Mouse (Mus musculus) neural tube, embryonic 14.5 days (tissue): ENCODE results near the gene Gm9747. TPM values are rescaled to one million over a fixed set of nuclear protein-coding genes. Genes with fewer than 3 reads are reported as not detected.

Source experiments
- ATAC-seq: fragments of 200-750 bp; cut with Nextera tagmentation; 2 replicates; pipeline ENCODE4 v1.8.0; 2017; ENCODE audit warnings: low read depth, mild to moderate bottlenecking, moderate TSS enrichment, moderate library complexity
- H3K27ac ChIP-seq: fragments of 300-500 bp; sonication (generic); 2 replicates; pipeline ENCODE4 v1.5.1; 2014; ENCODE audit warnings: low read depth, mild to moderate bottlenecking, control low read depth, low read length, moderate library complexity, mixed read lengths
- H3K27me3 ChIP-seq: fragments of 300-500 bp; sonication (generic); 2 replicates; pipeline ENCODE4 v1.6.1; 2014; ENCODE audit warnings: low read length; ENCODE audit not compliant: control insufficient read depth, insufficient read depth
- H3K36me3 ChIP-seq: fragments of 300-500 bp; sonication (generic); 2 replicates; pipeline ENCODE4 v1.6.1; 2014; ENCODE audit warnings: low read length, mixed read lengths; ENCODE audit not compliant: control insufficient read depth, insufficient read depth
- H3K4me1 ChIP-seq: fragments of 300-500 bp; sonication (generic); 2 replicates; pipeline ENCODE4 v1.6.1; 2014; ENCODE audit warnings: low read length; ENCODE audit not compliant: control insufficient read depth, insufficient read depth
- H3K4me2 ChIP-seq: fragments of 300-500 bp; sonication (generic); 2 replicates; pipeline ENCODE4 v1.6.1; 2014; ENCODE audit warnings: mild to moderate bottlenecking, low read depth, low read length, control low read depth
- H3K4me3 ChIP-seq: fragments of 300-500 bp; sonication (generic); 2 replicates; pipeline ENCODE4 v1.5.1; 2014; ENCODE audit warnings: low read depth, low read length, control low read depth, mixed read lengths
- H3K9ac ChIP-seq: fragments of 300-500 bp; sonication (generic); replicated peaks from 2 replicates; pipeline ENCODE4 v1.6.1; 2014; ENCODE audit warnings: low read depth, mild to moderate bottlenecking, control low read depth, low read length, mixed read lengths
- H3K9me3 ChIP-seq: fragments of 300-500 bp; sonication (generic); 2 replicates; pipeline ENCODE4 v1.6.1; 2016; ENCODE audit warnings: low read length; ENCODE audit not compliant: control insufficient read depth
- WGBS: fragments of 180-500 bp; shearing (Covaris S2); extraction: QIAGEN DNeasy Blood & Tissue Kit; methylation state at CpG from one replicate; pipeline ENCODE4 v1.1.7; 2014; 5-methylcytosine and 5-hydroxymethylcytosine counted together
- polyA plus RNA-seq: library from polyadenylated mRNA; unstranded; fragments of >200 nt; fragmentation: Nextera tagmentation; extraction: Ambion mirVana; gene quantifications from 2 replicates; pipeline ENCODE4 v1.2.1, GENCODE M21; 2014

Gm9747 gene
- polyA plus RNA-seq, result 33.9 and 35.4 TPM in 2 replicates

DNA sequence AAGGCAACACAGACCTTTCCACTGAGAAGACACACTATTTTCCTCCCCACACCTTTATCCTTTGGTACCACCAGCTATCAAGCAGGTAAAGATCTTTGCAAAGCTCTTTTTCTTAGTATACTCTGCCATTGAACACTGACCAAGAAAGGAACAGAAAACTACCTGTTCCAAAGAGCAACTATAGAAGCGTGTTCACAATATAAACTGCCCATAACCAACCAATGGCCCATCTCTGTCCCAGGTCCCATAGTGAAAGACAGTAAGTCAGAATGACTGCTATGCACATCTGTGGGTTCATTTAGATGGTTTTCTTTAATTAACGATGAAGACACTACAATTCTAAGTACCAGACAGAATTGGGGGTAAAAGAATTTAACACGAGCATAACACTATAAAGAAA lies at the start of gene Gm9747:
Gm9747 (plus strand) TSS at position 301 of the 400 bp plus-strand sequence.
- H3K4me3 ChIP-seq, result no peak within 1 kb of the TSS

DNA sequence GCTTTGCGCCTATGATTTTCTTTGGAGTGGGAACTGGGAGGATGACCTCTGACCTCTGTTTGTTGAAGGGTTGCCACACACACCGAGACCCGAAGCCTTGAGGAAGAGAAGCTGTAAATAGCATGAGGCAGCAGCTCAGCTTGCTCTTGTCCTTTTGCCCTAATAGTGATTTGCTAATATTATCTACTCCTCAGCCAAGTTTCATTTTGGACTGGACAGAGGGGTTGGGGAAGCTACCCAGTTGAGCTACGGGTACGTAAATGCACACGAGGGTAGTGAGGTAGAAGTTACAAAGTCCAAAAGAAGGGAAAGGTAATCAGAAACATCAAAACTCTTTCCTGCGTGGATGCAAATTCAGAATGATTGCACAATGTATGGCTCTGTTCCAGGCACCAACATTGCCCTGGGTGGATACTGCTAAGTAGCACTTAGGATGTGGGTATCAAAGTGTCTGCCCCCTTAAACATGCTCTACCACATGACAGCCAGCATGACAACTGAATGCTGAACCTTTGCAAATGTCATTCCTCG lies 48.9 kb upstream of the Gm9747 start:
- Histone ChIP-seq H3K4me3 (no peak overlapping the region), H3K27ac (no peak overlapping the region), H3K4me2 (no peak overlapping the region), H3K27me3 (no peaks in the 10 kb centered on the region), H3K36me3 (no peaks in the 10 kb centered on the region), H3K9ac (no peak overlapping the region), H3K4me1 (no peaks in the 10 kb centered on the region), H3K9me3 (no peaks in the 10 kb centered on the region)
- whole genome bisulfite sequencing, result 84% methylated on average over 8 of the region's 8 CpGs
- no peak for ATAC-seq

More for the DNA sequence above, at the start of gene Gm9747:
- Histone ChIP-seq H3K9me3 (no peaks in the 10 kb centered on the region), H3K9ac (no peak within 1 kb of the TSS), H3K4me2 (no peak within 1 kb of the TSS), H3K27ac (no peak within 1 kb of the TSS), H3K27me3 (no peaks in the 10 kb centered on the region), H3K36me3 (no peaks in the 10 kb centered on the region), H3K4me1 (no peaks in the 10 kb centered on the region)
- no peak for ATAC-seq
- 96% methylated on average over 3 of the region's 3 CpGs for WGBS

DNA sequence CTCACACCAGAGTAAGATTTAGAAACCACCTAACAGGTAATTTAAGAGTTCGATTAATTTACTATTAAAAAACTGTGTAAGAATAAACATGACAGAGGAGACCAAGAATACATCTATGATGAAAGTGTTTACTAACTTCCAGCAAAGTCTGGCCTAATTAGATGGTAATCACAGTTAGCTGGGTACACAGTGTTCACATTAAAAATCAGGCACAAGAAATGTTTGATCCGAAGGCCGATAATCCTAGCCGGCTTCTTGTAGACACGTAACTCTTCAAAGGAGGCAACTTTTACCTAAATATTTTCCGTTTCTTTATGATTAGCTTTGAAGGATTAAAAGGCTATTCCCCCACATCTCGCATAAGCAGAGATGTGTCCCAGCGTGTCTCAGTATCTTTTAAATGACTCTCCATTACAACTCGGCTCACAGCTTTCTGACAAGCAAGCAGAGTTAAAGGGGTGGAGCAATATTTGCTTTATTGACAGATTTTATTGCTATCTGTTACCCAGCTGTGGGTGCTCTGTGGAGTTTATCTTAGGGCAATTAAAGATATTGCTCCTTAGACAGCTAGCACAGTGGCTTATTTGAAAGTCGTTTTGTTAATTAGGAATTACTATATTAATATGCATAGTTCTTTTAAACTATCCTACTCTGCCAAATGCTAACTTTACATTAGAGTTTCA lies 44.2 kb upstream of the Gm9747 start:
- no peak overlapping the region for H3K4me3 ChIP-seq
- whole genome bisulfite sequencing, result 68% methylated on average over 10 of the region's 10 CpGs

DNA sequence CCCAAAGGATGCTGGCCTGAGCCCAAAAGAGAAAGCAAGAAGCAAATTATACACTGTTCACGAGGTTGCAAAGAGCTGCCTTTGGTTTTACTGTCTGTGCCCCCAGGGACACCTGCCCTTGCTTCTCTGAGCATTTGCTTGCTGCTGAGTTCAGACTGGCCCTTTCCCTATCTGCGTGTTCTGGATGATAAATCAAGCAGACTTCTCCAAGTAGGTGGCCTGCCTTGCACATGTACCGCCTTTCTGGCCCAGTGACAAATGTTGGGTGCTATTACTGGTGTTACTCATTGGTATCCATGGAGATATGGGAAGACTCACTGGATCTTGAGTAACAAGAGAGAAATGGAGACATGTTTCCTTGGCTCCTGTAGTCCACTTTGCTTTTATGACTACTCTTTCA lies 43.4 kb upstream of the Gm9747 start:
- Histone ChIP-seq H3K4me3 (no peak overlapping the region), H3K27ac (no peak overlapping the region), H3K9me3 (no peaks in the 10 kb centered on the region), H3K4me2 (no peak overlapping the region), H3K9ac (no peak overlapping the region), H3K27me3 (0 out of 2 replicates have a peak, but pooled peaks cover 6% of the 10 kb centered on the region), H3K36me3 (no peaks in the 10 kb centered on the region), H3K4me1 (no peaks in the 10 kb centered on the region)
- 15% methylated on average over 3 of the region's 3 CpGs for WGBS
- peak; percentile 87 for ATAC-seq

More for the DNA sequence above, 44.2 kb upstream of the Gm9747 start:
- Histone ChIP-seq H3K4me2 (no peak overlapping the region), H3K27ac (no peak overlapping the region), H3K9ac (no peak overlapping the region), H3K36me3 (no peaks in the 10 kb centered on the region), H3K4me1 (no peaks in the 10 kb centered on the region), H3K27me3 (0 out of 2 replicates have a peak, but pooled peaks cover 6% of the 10 kb centered on the region), H3K9me3 (no peaks in the 10 kb centered on the region)
- peak; percentile 35; the same call in 1 of the 2 replicates for ATAC-seq

DNA sequence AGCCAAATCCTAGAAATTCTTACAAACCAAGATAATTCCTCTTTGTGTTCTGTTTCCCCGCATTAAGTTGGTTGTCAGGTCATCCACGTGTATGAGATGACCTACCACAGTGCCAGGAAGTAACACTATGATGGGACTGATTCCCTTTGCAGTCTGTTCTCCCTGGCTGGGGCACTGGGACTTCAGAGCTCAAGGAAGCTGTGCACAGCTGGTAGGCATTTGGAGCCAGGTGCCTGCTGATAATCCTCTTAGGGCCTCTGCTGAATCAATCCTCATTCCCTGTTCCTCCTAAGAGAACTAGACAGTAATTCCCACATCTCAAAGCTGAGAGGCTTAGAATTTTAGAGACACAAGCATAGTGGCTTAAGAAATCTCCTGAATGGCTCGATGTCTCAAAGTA lies 41.3 kb upstream of the Gm9747 start:
- Histone ChIP-seq H3K4me2 (no peak overlapping the region), H3K4me3 (no peak overlapping the region), H3K4me1 (no peaks in the 10 kb centered on the region), H3K27me3 (0 out of 2 replicates have a peak, but pooled peaks cover 6% of the 10 kb centered on the region), H3K9me3 (no peaks in the 10 kb centered on the region), H3K9ac (no peak overlapping the region), H3K36me3 (no peaks in the 10 kb centered on the region), H3K27ac (no peak overlapping the region)
- 66% methylated on average over 3 of the region's 3 CpGs for WGBS
- ATAC-seq, result no peak

DNA sequence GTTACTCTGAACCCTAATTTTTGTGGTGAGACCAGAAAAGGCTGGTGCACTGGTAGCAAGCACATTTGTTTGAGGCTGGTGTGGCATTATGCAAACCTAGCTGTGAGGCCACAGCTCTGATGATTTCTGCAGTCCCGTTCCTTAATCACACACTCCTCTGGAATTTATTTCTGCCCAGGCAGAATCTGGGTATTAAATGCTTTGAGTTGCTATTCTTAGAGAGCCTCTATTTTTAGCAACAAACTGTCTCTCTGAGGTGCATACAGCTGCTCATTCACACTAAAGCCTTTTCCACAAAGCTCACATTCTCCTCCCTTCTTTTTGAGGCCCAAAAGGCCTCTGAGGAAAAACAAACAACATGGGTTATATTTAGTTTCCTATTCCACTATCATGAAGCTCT lies 33.0 kb upstream of the Gm9747 start:
- H3K4me2 ChIP-seq, result no peak overlapping the region
- WGBS, result 22% methylated on average over 1 of the region's 1 CpGs
- H3K36me3 ChIP-seq, result no peaks in the 10 kb centered on the region
- no peaks in the 10 kb centered on the region for H3K27me3 ChIP-seq
- H3K27ac ChIP-seq, result no peak overlapping the region
- no peak overlapping the region for H3K9ac ChIP-seq
- no peaks in the 10 kb centered on the region for H3K4me1 ChIP-seq
- H3K9me3 ChIP-seq, result no peaks in the 10 kb centered on the region
- ATAC-seq, result no peak
- no peak overlapping the region for H3K4me3 ChIP-seq

DNA sequence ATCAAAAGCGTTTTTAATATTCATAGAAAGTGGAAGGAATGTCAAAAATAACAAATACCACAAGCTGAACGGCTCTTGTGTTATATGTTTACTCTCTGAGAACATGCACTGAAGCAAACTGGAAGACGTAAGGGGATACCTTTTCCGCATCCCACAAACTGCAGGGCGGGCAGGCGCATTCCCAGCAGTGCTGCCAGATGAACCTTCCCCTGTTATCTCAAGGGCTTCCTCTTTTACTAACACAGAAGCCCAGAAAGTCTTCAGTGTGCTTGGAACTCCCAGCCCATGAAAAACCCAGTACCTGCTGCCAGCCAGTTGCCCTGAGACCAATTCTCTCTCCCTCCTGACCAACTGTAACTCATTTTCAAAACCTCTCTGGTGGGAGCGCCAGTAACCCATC lies 32.3 kb upstream of the Gm9747 start:
- ATAC-seq, result no peak
- no peak overlapping the region for H3K4me3 ChIP-seq
- no peak overlapping the region for H3K27ac ChIP-seq
- H3K4me1 ChIP-seq, result no peaks in the 10 kb centered on the region
- no peak overlapping the region for H3K9ac ChIP-seq
- WGBS, result 86% methylated on average over 7 of the region's 7 CpGs
- no peaks in the 10 kb centered on the region for H3K9me3 ChIP-seq
- H3K36me3 ChIP-seq, result no peaks in the 10 kb centered on the region
- no peak overlapping the region for H3K4me2 ChIP-seq
- no peaks in the 10 kb centered on the region for H3K27me3 ChIP-seq

DNA sequence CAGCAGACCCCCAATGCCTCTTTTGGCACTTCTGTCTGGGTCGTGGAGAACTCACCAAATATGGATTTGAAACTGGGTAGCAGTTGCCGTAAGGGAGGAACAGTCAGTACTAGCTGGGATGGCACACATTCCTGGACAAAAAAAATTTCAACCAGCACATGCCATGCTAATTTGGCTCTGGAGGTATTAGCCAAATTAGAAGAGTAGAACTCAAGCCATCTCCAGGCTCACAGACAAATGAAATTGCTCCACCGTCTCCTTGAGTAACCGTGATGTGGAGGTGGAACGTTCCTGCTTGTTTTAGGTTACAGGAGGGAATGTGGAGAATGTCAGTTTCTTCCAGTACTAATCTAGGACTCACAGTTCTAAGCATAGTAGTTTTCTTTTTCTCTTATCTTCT lies 25.4 kb upstream of the Gm9747 start:
- Histone ChIP-seq H3K27ac (no peak overlapping the region), H3K36me3 (no peaks in the 10 kb centered on the region), H3K4me1 (no peaks in the 10 kb centered on the region), H3K4me3 (no peak overlapping the region), H3K4me2 (no peak overlapping the region), H3K9ac (no peak overlapping the region), H3K9me3 (no peaks in the 10 kb centered on the region), H3K27me3 (no peaks in the 10 kb centered on the region)
- no peak for ATAC-seq
- WGBS, result 90% methylated on average over 5 of the region's 5 CpGs

DNA sequence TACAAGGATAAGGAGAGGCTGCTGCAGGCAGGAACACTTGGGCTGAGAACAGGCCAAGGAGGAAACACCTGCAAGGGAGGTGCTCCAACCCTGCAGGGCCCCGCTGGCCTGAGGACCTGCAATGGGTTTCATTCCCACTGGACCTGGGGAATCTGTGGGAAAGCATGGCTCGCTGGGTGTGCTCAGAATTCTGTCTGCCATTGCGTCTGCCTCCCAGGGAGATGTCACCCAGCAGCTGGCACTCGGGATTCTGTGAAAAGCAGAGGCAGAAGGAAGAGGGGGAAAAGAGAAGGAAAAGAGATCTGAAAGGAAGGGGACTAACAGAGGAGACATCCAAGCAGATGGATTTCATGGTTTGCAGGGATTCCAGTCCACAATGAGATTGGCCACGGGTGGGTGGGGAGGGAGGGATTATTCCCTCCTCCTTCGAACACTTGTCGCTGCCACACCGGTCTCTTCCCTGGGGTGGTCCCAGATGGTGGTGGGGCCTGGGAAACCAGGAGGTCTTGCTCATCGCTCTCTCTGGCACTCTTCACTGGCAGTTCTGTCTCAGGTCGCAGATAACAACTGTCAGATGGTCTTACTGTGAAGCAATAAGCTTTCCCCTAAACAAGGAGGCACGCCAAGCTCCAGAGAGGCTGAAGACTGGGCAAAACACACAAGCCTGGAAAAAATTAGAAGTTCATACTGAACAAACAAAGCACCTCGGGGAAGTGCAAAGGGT lies 12.1 kb upstream of the Gm9747 start:
- H3K9me3 ChIP-seq, result no peaks in the 10 kb centered on the region
- H3K9ac ChIP-seq, result no peak overlapping the region
- no peaks in the 10 kb centered on the region for H3K4me1 ChIP-seq
- WGBS, result 55% methylated on average over 12 of the region's 12 CpGs
- ATAC-seq, result no peak
- no peak overlapping the region for H3K4me2 ChIP-seq
- H3K4me3 ChIP-seq, result no peak overlapping the region
- no peak overlapping the region for H3K27ac ChIP-seq
- no peaks in the 10 kb centered on the region for H3K27me3 ChIP-seq
- no peaks in the 10 kb centered on the region for H3K36me3 ChIP-seq
